Mouse (Mus musculus) intestine, embryonic 15.5 days (tissue): ENCODE data around the gene Hoxb6. TPM values are rescaled to one million over a fixed set of nuclear protein-coding genes. Genes with fewer than 3 reads are reported as not detected.

ENCODE experiments used
- ATAC-seq: fragments of 200-750 bp; cut with Nextera tagmentation; 2 replicates; pipeline ENCODE4 v1.8.0; 2017; ENCODE audit warnings: moderate TSS enrichment, moderate library complexity
- H3K27ac ChIP-seq: fragments of 300-500 bp; sonication (generic); 2 replicates; pipeline ENCODE4 v1.5.1; 2015; ENCODE audit warnings: mild to moderate bottlenecking, inconsistent platforms
- H3K27me3 ChIP-seq: fragments of 300-500 bp; sonication (generic); replicated peaks from 2 replicates; pipeline ENCODE4 v1.6.1; 2015; ENCODE audit warnings: inconsistent platforms
- H3K36me3 ChIP-seq: fragments of 300-500 bp; sonication (generic); 2 replicates; pipeline ENCODE4 v1.6.1; 2015; ENCODE audit warnings: inconsistent platforms
- H3K4me1 ChIP-seq: fragments of 300-500 bp; sonication (generic); replicated peaks from 2 replicates; pipeline ENCODE4 v1.6.1; 2015; ENCODE audit warnings: inconsistent platforms
- H3K4me2 ChIP-seq: fragments of 300-500 bp; sonication (generic); replicated peaks from 2 replicates; pipeline ENCODE4 v1.6.1; 2015; ENCODE audit warnings: mild to moderate bottlenecking, inconsistent platforms
- H3K4me3 ChIP-seq: fragments of 300-500 bp; sonication (generic); replicated peaks from 2 replicates; pipeline ENCODE4 v1.5.1; 2015; ENCODE audit warnings: inconsistent platforms
- H3K9ac ChIP-seq: fragments of 300-500 bp; sonication (generic); 2 replicates; pipeline ENCODE4 v1.6.1; 2015; ENCODE audit warnings: inconsistent platforms
- H3K9me3 ChIP-seq: fragments of 300-500 bp; sonication (generic); 2 replicates; pipeline ENCODE4 v1.6.1; 2016; ENCODE audit warnings: inconsistent platforms
- WGBS: fragments of 180-500 bp; shearing (Covaris S2); methylation state at CpG from one replicate; pipeline ENCODE4 v1.1.7; 2015; 5-methylcytosine and 5-hydroxymethylcytosine counted together
- polyA plus RNA-seq: library from polyadenylated mRNA; unstranded; fragments of >200 nt; fragmentation: Nextera tagmentation; extraction: Ambion mirVana; gene quantifications from 2 replicates; pipeline ENCODE4 v1.2.1, GENCODE M21; 2015

The Hoxb6 gene
- polyA plus RNA-seq, 1 experiment from 2014 or later, result 14.4 TPM

DNA sequence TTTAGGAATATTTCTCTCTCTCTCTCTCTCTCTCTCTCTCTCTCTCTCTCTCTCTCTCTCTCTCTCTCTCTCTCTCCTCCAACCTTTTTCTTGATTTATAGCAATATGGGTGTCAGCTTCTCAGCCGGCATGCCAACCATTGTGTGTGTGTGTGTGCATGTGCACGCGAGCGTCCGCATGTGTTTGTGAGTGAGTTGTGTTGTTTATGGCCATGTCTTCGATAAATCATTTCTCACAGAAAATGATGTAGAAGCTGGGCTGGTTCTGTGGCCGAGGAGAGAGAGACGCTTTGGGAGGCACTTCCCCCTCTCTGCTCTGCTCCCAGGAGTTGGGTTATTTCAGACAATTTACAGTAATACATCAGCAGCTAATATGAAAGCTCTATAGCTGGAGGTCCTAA is 36.3 kb downstream of the Hoxb6 start:
- H3K36me3 ChIP-seq, result no peaks in the 10 kb centered on the region
- no peak for ATAC-seq
- H3K9me3 ChIP-seq, result no peaks in the 10 kb centered on the region
- 29% methylated on average over 8 of the region's 8 CpGs for WGBS
- H3K4me1 ChIP-seq, result peaks cover 46% of the 10 kb centered on the region
- no peak overlapping the region for H3K9ac ChIP-seq
- H3K27ac ChIP-seq, result 0 out of 2 replicates have a peak overlapping the region, but pooled peaks have one; percentile 89
- no peak overlapping the region for H3K4me3 ChIP-seq
- peak overlapping the region; percentile 81 for H3K4me2 ChIP-seq
- peaks cover 8% of the 10 kb centered on the region; the same call in 1 of the 2 replicates for H3K27me3 ChIP-seq

DNA sequence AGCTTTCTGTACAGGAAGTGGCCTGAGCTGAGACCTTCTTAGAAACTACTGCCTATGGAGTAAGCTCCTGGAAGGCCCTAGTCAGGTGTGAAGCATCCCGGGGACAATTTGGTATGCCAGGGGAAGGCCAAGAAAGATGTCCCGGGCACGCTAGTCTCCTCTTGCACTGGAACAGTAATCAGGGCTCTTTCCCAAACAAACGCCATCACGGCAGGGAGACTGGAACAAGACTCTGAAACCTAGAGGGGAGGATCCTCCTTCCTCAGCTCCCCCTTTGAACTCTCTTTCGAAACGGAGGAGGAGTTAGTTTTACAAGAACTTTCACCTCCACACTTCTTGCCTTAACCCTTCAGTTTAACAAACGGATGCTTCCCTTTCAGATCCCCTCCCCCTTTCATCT is 39.8 kb downstream of the Hoxb6 start:
- peaks cover 76% of the 10 kb centered on the region for H3K4me1 ChIP-seq
- peak overlapping the region; percentile 92 for H3K27ac ChIP-seq
- H3K4me3 ChIP-seq, result peak overlapping the region; percentile 46
- H3K36me3 ChIP-seq, result no peaks in the 10 kb centered on the region
- peaks cover 6% of the 10 kb centered on the region; the same call in 1 of the 2 replicates for H3K27me3 ChIP-seq
- no peak for ATAC-seq
- H3K4me2 ChIP-seq, result peak overlapping the region; percentile 72
- H3K9me3 ChIP-seq, result no peaks in the 10 kb centered on the region
- 16% methylated on average over 8 of the region's 8 CpGs for WGBS
- H3K9ac ChIP-seq, result peak overlapping the region; percentile 66

DNA sequence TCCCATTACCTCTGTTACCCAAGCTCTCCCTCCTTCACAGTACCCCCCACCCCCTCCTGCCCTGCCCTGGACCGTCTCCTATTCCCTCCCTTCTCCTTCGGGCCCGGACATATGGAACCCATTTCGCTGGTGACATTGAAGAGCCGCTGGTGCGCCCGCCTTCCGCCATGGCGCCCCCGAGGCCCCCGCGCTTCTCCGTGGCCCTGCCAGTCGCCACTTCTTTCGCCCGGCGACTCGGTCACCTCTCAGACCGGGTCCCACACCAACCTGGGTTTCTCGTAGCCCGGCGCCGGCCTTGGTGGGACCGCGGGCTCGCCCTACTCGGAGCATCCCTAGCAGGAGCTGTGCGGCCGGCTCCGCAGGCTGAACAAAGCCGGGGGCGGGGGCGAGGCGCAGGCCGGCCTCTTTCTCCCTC is 40.3 kb downstream of the Hoxb6 start:
- Histone ChIP-seq H3K9me3 (no peaks in the 10 kb centered on the region), H3K4me3 (peak overlapping the region; percentile 46), H3K27me3 (peaks cover 6% of the 10 kb centered on the region; the same call in 1 of the 2 replicates), H3K36me3 (no peaks in the 10 kb centered on the region), H3K4me1 (peaks cover 78% of the 10 kb centered on the region), H3K9ac (peak overlapping the region; percentile 66), H3K4me2 (peak overlapping the region; percentile 72), H3K27ac (peak overlapping the region; percentile 92)
- 8% methylated on average over 35 of the region's 35 CpGs for WGBS
- peak; percentile 27 for ATAC-seq

DNA sequence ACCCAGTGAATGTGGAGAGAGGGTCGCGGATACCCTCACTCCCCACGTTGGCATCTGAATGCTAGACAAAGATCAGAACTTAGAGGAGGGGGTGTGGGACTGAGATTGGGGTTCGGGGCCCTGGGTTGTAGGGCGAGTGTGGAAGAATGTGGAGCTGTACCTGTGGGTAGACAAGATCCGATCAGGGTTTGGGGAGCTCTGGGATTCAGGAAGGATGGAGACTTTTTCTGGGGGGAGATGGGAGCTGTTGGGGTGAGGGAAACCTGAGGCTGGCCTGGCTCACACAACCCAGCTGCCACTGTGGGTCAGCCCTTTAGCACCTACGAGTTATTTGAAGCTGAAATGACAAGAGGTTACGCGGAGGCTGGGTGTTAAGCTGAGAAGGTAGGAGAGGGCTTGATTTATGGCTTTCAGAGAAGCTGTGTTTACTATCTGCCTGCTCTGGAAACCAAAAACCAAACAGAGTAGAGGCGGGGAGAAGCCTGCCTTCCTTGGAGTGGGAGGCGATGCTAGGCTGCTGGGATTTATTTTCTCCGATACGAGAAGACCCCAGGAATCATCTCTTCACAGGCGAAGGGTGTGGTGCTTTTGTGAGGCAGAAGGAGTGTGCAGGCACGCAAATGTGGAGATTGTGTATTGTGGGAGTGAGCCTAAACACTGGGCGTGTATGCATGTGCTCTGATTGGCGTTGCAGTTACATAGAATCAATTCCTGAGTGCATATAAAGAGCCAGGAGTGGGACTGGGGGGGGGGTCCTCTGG is 41.1 kb downstream of the Hoxb6 start:
- Histone ChIP-seq H3K4me1 (peaks cover 83% of the 10 kb centered on the region), H3K4me2 (peak overlapping the region; percentile 72), H3K4me3 (peak overlapping the region; percentile 46), H3K36me3 (no peaks in the 10 kb centered on the region), H3K27me3 (peaks cover 6% of the 10 kb centered on the region; the same call in 1 of the 2 replicates), H3K27ac (peak overlapping the region; percentile 92), H3K9me3 (no peaks in the 10 kb centered on the region), H3K9ac (peak overlapping the region; percentile 66)
- WGBS, result 12% methylated on average over 17 of the region's 17 CpGs
- ATAC-seq, result peak; percentile 26; the same call in 1 of the 2 replicates

DNA sequence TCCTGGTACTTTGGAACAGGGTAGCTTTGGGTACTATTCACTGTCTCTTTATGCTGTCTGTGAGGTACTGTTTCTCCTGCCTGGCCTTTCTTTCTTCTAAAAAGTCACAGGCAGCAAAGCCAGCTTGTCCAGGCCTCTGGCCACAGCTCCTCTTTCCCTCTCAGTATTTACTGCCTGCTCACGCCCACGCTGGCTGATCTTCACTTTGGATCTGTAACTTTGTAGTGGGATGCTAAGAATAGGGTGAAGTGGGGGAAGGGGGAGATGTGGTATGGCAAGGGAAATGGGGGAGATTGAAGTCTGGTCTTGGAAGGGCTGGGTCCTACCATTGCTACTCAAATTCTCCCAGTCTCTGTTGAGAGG is 41.7 kb downstream of the Hoxb6 start:
- peaks cover 88% of the 10 kb centered on the region for H3K4me1 ChIP-seq
- WGBS, result 5% methylated on average over 2 of the region's 2 CpGs
- no peak for ATAC-seq

DNA sequence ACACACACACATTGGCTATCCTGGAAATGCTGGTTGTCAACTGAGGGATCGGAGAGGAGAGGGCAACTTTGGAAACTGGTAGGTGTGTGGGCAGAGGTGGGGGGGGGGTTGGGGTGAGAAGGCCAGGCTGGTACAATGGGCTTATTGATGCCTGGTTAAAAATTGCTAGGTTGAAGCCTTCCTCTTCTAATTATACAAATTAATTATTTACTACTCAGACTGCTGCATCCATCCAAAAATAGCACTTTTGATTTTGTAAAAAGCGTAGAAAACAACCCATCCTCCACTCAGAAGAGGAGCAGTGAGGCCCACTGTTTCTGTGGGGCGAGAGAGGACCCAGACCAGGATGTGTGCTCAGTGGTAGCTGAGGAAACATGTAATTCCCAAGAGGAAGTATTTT is 42.7 kb downstream of the Hoxb6 start:
- Histone ChIP-seq H3K27ac (peak overlapping the region; percentile 92), H3K4me2 (peak overlapping the region; percentile 72), H3K9ac (no peak overlapping the region), H3K4me1 (peaks cover 90% of the 10 kb centered on the region), H3K9me3 (no peaks in the 10 kb centered on the region), H3K36me3 (no peaks in the 10 kb centered on the region), H3K4me3 (no peak overlapping the region), H3K27me3 (peaks cover 6% of the 10 kb centered on the region; the same call in 1 of the 2 replicates)
- 28% methylated on average over 3 of the region's 3 CpGs for WGBS
- ATAC-seq, result peak; percentile 14; the same call in 1 of the 2 replicates

More for the DNA sequence above, 41.7 kb downstream of the Hoxb6 start:
- Histone ChIP-seq H3K36me3 (no peaks in the 10 kb centered on the region), H3K9ac (peak overlapping the region; percentile 66; the same call in 1 of the 2 replicates), H3K9me3 (no peaks in the 10 kb centered on the region), H3K4me3 (peak overlapping the region; percentile 46), H3K27me3 (peaks cover 6% of the 10 kb centered on the region; the same call in 1 of the 2 replicates), H3K27ac (peak overlapping the region; percentile 92), H3K4me2 (peak overlapping the region; percentile 72)

DNA sequence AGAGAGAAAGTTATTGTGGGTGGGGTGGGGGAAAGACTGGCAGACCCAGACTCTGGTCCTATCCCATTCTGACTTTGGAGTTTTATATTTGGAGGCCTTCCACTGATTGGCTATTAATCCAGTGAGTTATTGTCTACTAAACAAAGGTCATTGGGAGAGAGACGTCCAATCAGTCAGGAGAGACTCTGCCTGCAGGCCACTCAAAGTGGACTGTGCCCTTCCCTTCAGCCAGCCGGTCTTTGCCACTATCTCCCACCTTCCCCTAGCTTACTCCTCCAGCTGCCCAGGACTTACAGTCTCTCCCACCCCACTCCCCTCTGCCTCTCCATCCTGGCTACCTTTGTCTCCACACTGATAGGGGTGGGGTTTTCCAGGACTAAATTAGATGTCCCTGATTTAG is 44.3 kb downstream of the Hoxb6 start:
- Histone ChIP-seq H3K9ac (0 out of 2 replicates have a peak overlapping the region, but pooled peaks have one; percentile 10), H3K4me3 (no peak overlapping the region), H3K27me3 (peaks cover 5% of the 10 kb centered on the region; the same call in 1 of the 2 replicates), H3K27ac (peak overlapping the region; percentile 32; the same call in 1 of the 2 replicates), H3K4me1 (peaks cover 85% of the 10 kb centered on the region), H3K36me3 (no peaks in the 10 kb centered on the region), H3K9me3 (no peaks in the 10 kb centered on the region), H3K4me2 (peak overlapping the region; percentile 72)
- no peak for ATAC-seq
- WGBS, result 37% methylated on average over 2 of the region's 2 CpGs

DNA sequence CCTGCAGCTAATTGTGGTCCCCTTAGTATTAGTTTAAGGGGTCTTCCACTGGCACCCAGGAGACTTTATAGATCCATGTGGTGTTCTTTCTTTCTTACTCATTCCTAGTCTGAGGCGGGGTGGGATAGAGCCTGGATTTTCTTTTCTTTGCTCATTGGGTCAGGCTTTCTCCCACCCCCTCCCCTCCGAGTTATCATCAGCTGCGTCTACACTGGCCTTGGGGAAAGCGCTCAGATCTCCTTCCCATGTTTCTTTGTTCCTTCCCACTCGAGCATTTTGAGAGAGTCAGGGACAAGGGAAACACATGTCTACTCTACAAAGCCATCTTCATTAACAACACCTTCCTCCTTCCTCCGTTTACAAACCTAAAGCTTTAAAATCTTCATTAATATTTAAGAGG is 44.8 kb downstream of the Hoxb6 start:
- Histone ChIP-seq H3K9ac (0 out of 2 replicates have a peak overlapping the region, but pooled peaks have one; percentile 10), H3K27ac (peak overlapping the region; percentile 32; the same call in 1 of the 2 replicates), H3K4me2 (peak overlapping the region; percentile 72), H3K9me3 (no peaks in the 10 kb centered on the region), H3K4me1 (peaks cover 85% of the 10 kb centered on the region), H3K27me3 (peaks cover 1% of the 10 kb centered on the region; the same call in 1 of the 2 replicates), H3K4me3 (no peak overlapping the region), H3K36me3 (no peaks in the 10 kb centered on the region)
- 35% methylated on average over 6 of the region's 6 CpGs for WGBS
- no peak for ATAC-seq

DNA sequence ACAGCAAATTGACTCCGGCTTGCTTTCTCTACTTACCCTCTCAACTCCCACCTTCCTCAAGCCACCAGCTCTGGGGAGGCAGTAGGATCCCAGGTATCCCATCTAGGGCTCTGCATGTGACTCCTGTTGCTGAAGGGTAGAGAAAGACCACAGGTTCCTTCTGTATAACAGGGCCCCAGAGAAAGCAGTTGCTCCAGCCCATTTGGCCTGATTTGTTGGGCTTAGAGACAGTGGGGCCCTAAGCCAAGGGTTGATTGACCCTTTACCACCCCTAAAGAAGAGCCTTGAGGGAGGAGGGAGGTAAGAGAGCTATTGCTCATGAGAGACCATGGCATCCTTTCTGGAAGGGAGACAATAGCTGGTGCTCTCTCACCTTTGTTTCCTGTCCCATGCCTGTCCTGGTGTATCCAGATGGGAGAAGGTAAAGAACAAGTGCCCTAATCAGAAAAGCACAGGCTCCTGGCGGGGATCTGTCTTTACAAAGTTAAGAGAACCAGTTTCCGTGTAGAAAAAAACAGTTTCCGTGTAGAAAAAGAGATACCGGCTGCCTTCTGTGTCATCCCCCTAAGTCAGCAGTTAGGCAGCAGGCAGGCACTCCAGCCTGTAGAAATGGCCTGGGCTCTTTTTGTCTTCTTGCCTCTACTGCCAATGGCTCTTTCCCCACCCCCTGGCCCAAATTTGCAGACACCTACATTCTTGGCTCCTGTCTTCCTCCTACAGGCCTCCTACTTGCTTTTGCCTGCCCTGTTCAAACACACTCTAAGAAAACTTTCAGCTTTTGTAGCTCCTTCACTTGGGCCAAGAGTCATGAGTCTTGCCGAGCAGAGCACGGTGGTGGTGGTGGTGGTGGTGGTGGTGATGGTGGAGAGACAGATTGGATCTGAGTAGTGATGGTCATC is 46.9 kb downstream of the Hoxb6 start:
- Histone ChIP-seq H3K4me3 (no peak overlapping the region), H3K4me2 (peak overlapping the region; percentile 85), H3K36me3 (no peaks in the 10 kb centered on the region), H3K4me1 (peaks cover 75% of the 10 kb centered on the region), H3K27me3 (peaks cover 2% of the 10 kb centered on the region), H3K9ac (peak overlapping the region; percentile 18; the same call in 1 of the 2 replicates), H3K9me3 (no peaks in the 10 kb centered on the region), H3K27ac (peak overlapping the region; percentile 95)
- ATAC-seq, result no peak
- WGBS, result 39% methylated on average over 7 of the region's 7 CpGs

DNA sequence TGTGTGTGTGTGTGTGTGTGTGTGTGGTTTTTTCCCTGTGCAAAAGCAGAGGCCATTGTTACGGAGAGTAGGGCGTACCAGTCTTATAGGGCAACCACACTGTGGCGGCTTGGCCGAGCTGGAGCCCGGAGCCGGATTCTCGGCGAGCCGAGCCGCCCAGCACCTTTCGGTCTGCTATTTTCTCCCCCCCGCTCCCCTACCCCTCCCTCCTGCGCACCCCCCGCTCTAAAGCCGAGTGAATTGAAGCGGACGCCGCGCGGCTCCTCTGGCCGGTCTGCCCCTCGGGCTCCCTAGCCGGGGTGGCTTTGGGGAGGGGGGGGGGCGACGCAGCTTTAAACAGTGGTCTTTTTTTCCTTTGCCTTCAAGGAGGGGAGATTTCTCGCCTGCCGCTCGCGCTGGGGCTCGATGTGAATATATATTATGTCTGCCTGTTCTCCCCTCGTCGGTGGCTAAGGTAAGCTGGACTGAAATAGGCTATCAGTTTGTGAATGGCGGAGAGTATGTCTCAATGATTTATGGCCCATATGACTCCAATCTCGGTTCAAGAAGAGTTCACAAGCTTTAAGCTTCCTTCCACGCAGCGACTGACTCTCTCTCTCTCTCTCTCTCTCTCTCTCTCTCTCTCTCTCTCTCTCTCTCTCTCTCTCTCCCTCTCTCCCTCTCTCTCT is 48.6 kb downstream of the Hoxb6 start:
- peak; percentile 86 for ATAC-seq
- Histone ChIP-seq H3K27ac (peak overlapping the region; percentile 95), H3K9ac (peak overlapping the region; percentile 55), H3K4me3 (peak overlapping the region; percentile 44), H3K27me3 (peaks cover 12% of the 10 kb centered on the region), H3K4me2 (peak overlapping the region; percentile 85), H3K36me3 (no peaks in the 10 kb centered on the region), H3K4me1 (peaks cover 72% of the 10 kb centered on the region), H3K9me3 (no peaks in the 10 kb centered on the region)
- WGBS, result 1% methylated on average over 36 of the region's 36 CpGs

DNA sequence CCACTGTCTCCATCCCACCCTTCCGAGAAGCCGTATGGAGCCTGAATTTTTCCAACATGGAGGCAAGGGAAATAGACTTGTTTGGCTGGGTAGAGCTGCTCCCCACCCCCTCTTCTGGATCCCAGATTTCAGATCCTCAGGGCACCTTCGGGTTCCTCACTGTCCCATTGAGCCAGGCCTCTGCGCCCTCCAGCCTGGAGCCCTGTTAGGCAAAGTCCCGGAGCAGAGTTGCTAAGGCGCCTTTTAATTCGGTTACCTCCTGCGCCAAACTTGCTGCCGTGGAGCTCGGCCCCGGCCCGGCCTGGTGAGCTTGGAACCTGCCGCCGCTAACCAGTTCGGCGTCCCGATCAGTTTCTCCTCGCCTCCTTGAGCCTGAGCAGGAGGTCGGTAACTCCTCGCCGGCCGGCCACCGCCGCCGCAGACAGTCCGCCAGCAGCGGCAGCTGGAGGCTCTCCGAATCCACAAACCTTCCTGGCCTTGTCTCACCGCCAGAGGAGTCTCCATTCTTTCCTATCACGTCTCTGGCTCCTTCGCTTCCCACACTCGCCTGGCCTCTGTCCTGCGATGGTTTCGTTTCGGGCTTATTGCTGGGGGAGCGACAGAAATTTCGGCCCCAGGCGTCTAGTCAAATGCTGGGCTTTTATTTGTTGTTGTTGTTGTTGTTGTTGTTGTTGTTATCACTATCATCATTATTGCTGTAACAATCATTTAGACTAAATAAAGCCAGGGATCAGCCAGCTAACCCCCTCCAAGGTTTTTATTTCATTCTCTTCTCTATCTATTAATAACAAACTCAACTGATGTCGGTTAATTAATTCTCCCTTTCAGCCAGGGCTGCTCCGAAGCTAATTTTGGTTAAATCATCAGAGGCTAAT is 49.7 kb downstream of the Hoxb6 start:
- Histone ChIP-seq H3K27me3 (peaks cover 15% of the 10 kb centered on the region), H3K4me1 (peaks cover 72% of the 10 kb centered on the region), H3K4me3 (peak overlapping the region; percentile 44), H3K27ac (peak overlapping the region; percentile 95), H3K9me3 (no peaks in the 10 kb centered on the region), H3K9ac (peak overlapping the region; percentile 68), H3K4me2 (peak overlapping the region; percentile 85), H3K36me3 (0 out of 2 replicates have a peak, but pooled peaks cover 3% of the 10 kb centered on the region)
- no peak for ATAC-seq
- WGBS, result 4% methylated on average over 40 of the region's 40 CpGs
